Mouse (Mus musculus) heart, adult 9 months (tissue): ENCODE measurements around the gene Zpbp2.

Experiments
- DNase-seq, 2 experiments: peaks; one replicate each; pipeline ENCODE4 v3.0.0; 2022; ENCODE audit warnings: low spot score in 2 of 2

Gene Zpbp2

GRCm38 (mm10) chr11:98550975-98551828 is at the start of gene Zpbp2:
Gene Zpbp2 (plus strand): TSS chr11:98551097.
- peak; percentile 85 for DNase-seq

GRCm38 (mm10) chr11:98504926-98505325 is 46.0 kb upstream of the Zpbp2 start:
- no peak for DNase-seq

- DNase-seq = peak; percentile 59 to 73
These were observed 41.5 kb upstream of the Zpbp2 start for GRCm38 (mm10) chr11:98509434-98509833.

- DNase-seq = no peak
These were observed 40.8 kb upstream of the Zpbp2 start for GRCm38 (mm10) chr11:98510125-98510524.

- DNase-seq = no peak
These were observed 38.0 kb upstream of the Zpbp2 start for GRCm38 (mm10) chr11:98512881-98513280.

GRCm38 (mm10) chr11:98513356-98513936 is 37.5 kb upstream of the Zpbp2 start:
- DNase-seq = no peak

- DNase-seq = no peak
These were observed 30.4 kb upstream of the Zpbp2 start for GRCm38 (mm10) chr11:98520468-98520867.

GRCm38 (mm10) chr11:98525140-98525539 is 25.8 kb upstream of the Zpbp2 start:
- no peak for DNase-seq

GRCm38 (mm10) chr11:98526824-98527461 is 24.0 kb upstream of the Zpbp2 start:
- no peak for DNase-seq

- no peak for DNase-seq
These were observed 13.3 kb upstream of the Zpbp2 start for GRCm38 (mm10) chr11:98537480-98538034.

- no peak for DNase-seq
These were observed 10.6 kb upstream of the Zpbp2 start for GRCm38 (mm10) chr11:98540319-98540718.

GRCm38 (mm10) chr11:98542553-98542952 is 8.3 kb upstream of the Zpbp2 start:
- no peak for DNase-seq

GRCm38 (mm10) chr11:98543414-98543813 is 7.5 kb upstream of the Zpbp2 start:
- no peak for DNase-seq

- no peak for DNase-seq
These were observed 5.8 kb upstream of the Zpbp2 start for GRCm38 (mm10) chr11:98544890-98545677.

GRCm38 (mm10) chr11:98545711-98546231 is 5.1 kb upstream of the Zpbp2 start, which contains the start of gene Ikzf3:
Gene Ikzf3 (minus strand): TSS chr11:98546031.
- DNase-seq = peak; percentile 10 to 20

GRCm38 (mm10) chr11:98546529-98547307 is 4.2 kb upstream of the Zpbp2 start:
- no peak for DNase-seq

GRCm38 (mm10) chr11:98547308-98547693 is 3.6 kb upstream of the Zpbp2 start:
- DNase-seq = no peak

GRCm38 (mm10) chr11:98549363-98549762 is 1.5 kb upstream of the Zpbp2 start:
- DNase-seq = no peak

- peak in 1 of 2 experiments; percentile 8 for DNase-seq
These were observed 454 bp upstream of the Zpbp2 start for GRCm38 (mm10) chr11:98550311-98550974.

GRCm38 (mm10) chr11:98553966-98554365 is 3.1 kb downstream of the Zpbp2 start:
- no peak for DNase-seq
